Mouse (Mus musculus) G1E (cell line): ENCODE measurements around the gene Hist2h2bb. TPM values are rescaled to one million over a fixed set of nuclear protein-coding genes. Genes with fewer than 3 reads are reported as not detected.
"Not testable (repeated sequence)": the region's sequence is repeated elsewhere in the genome, so short reads cannot be mapped to it uniquely, and the experiment has no call there.

Source experiments
- ATAC-seq: 2 replicates; pipeline ENCODE4 v1.8.0; 2016; ENCODE audit warnings: mild to moderate bottlenecking; ENCODE audit not compliant: insufficient number of reproducible peaks, poor library complexity, low FRiP score, severe bottlenecking; ENCODE audit errors: extremely low read depth
- DNase-seq: peaks from one replicate; pipeline ENCODE4 v3.0.0; 2012; ENCODE audit warnings: low spot score
- H3K27me3 ChIP-seq: 2 replicates; pipeline ENCODE4 v1.6.1; 2012; ENCODE audit warnings: mild to moderate bottlenecking, low read length, inconsistent platforms; ENCODE audit not compliant: insufficient read depth
- H3K36me3 ChIP-seq: replicated peaks from 2 replicates; pipeline ENCODE3; 2012; ENCODE audit warnings: mild to moderate bottlenecking, inconsistent platforms
- H3K4me1 ChIP-seq: 2 replicates; pipeline ENCODE4 v1.6.1; 2012; ENCODE audit warnings: low read depth, low read length, inconsistent platforms, mixed read lengths; ENCODE audit not compliant: insufficient read depth
- H3K4me3 ChIP-seq: 2 replicates; pipeline ENCODE4 v1.5.1; 2012; ENCODE audit warnings: low read depth, mild to moderate bottlenecking, inconsistent platforms, low read length, moderate library complexity, mixed read lengths
- H3K9me3 ChIP-seq: replicated peaks from 2 replicates; pipeline ENCODE4 v1.6.1; 2012; ENCODE audit warnings: inconsistent platforms
- CTCF ChIP-seq: IDR thresholded peaks from 2 replicates; pipeline ENCODE4 v1.5.1; 2012; ENCODE audit warnings: low read depth, low read length, inconsistent platforms, mixed read lengths
- GATA1 ChIP-seq: IDR thresholded peaks from 2 replicates; pipeline ENCODE4 v1.6.1; 2012; ENCODE audit warnings: borderline replicate concordance, low read length, inconsistent platforms, mixed read lengths
- GATA2 ChIP-seq: IDR thresholded peaks from 2 replicates; pipeline ENCODE4 v1.6.1; 2012; ENCODE audit warnings: low read depth, low read length, inconsistent platforms, borderline replicate concordance
- POLR2AphosphoS5 ChIP-seq: IDR thresholded peaks from 2 replicates; pipeline ENCODE4 v1.6.1; 2012; ENCODE audit warnings: low read depth, low read length, inconsistent platforms; ENCODE audit not compliant: insufficient replicate concordance
- TAL1 ChIP-seq: conservative IDR thresholded peaks from 2 replicates; pipeline ENCODE4 v1.6.1; 2012; ENCODE audit warnings: low read depth, low read length, inconsistent platforms, mixed read lengths
- polyA plus RNA-seq: library from polyadenylated mRNA; stranded (reverse); fragments of >175 nt; gene quantifications from 2 replicates; pipeline ENCODE4 v1.2.3, GENCODE M21; 2012
- total RNA-seq, 2 experiments: library from RNA; stranded (forward) in 1 of 2; stranded (reverse) in 1 of 2; fragments of 200-1000 nt in 1 of 2; fragments of >200 nt in 1 of 2; fragmentation: Nextera tagmentation in 1 of 2; gene quantifications; 2 replicates each; pipeline ENCODE4 v1.2.3; 2014 to 2017

The Hist2h2bb gene
- total and polyA plus RNA-seq, 3 experiments, result 0.29 to 8,372 (median 2,071) TPM

DNA sequence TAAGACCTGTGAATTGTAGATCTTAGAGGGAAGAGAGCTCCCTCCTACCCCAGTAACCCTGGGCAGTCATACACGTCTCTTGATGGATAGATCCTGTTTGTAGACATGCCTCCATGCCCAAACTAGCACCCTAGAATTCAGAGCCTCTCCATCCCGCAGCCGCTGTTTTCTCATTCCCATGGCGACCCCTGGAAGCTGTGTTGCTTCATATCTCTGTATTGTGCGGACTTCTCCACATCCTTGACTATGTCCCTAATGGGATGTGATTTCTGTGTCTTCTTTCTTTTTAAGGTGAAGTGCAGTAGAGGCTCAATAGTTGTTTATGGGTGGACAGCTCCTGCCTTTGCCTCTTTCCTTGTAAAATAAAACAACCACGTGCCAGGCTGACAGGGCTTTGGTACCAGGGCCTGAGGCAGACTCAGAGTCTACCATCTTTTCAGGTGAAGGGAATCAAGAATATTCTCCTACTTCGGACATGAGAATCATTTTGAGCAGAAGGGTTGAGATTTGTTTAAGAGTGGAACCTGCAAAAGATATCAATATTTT, 5.1 kb upstream of the Hist2h2bb start:
- ATAC-seq (no peak), DNase-seq (no peak)
- H3K36me3 ChIP-seq, result no peaks in the 10 kb centered on the region

DNA sequence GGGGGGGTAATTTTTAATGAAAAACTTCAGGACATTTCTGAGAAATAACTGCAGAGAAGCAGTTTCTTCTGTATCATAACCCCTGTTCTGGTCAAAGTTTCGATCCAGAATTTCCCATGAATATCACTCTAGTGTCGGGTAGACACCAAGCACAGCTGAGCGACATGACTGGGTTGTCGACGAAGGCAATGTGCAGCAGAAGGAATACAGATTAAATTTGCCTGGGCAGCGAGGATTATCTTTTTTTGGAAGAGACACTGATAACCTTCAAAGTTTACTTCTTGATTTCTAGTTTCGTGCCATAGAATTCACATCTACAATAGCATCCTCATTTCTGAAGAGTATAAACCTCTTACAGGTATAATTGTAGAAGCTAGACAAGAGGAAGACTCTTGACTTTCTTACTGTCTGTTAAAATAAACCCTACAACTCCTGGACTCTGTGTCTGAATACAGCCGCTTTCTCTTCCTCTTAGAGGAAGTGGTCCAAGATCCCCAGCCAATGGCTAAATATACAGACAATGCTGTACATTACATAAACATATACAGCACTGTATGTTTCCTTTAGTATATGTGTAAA, 3.3 kb upstream of the Hist2h2bb start:
- Histone ChIP-seq H3K4me1 (peaks cover 51% of the 10 kb centered on the region), H3K4me3 (no peak overlapping the region), H3K36me3 (no peaks in the 10 kb centered on the region), H3K27me3 (no peaks in the 10 kb centered on the region), H3K9me3 (no peaks in the 10 kb centered on the region)
- no peak for ATAC-seq
- no peak for DNase-seq
- TF ChIP-seq TAL1, result no peak
- TF ChIP-seq GATA1, result no peak
- no peak for TF ChIP-seq CTCF
- no peak for TF ChIP-seq POLR2AphosphoS5
- no peak for TF ChIP-seq GATA2

More for the DNA sequence above, 5.1 kb upstream of the Hist2h2bb start:
- peaks cover 58% of the 10 kb centered on the region for H3K4me1 ChIP-seq
- H3K9me3 ChIP-seq, result no peaks in the 10 kb centered on the region
- no peaks in the 10 kb centered on the region for H3K27me3 ChIP-seq
- peak overlapping the region; percentile 75; the same call in 1 of the 2 replicates for H3K4me3 ChIP-seq
- TF ChIP-seq TAL1, result no peak
- no peak for TF ChIP-seq CTCF
- TF ChIP-seq GATA1, result no peak
- no peak for TF ChIP-seq GATA2
- TF ChIP-seq POLR2AphosphoS5, result no peak

DNA sequence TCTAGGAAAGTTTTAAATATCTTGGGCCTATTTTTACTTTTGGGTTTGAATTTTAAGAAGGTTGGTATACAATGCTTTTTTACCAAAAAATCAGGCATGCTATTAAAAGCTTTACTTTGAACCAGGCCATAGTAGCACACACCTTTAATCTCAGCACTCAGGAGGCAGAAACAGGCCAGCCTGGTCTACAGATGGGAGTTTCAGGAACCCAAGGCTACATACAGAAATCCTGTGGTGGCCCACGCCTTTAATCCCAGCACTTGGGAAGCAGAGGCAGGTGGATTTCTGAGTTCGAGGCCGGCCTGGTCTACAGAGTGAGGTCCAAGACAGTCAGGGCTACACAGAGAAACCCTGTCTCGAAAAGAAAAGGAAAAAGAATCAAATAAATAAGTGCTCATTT, 2.0 kb upstream of the Hist2h2bb start:
- Histone ChIP-seq H3K4me1 (peaks cover 39% of the 10 kb centered on the region), H3K9me3 (no peaks in the 10 kb centered on the region), H3K4me3 (no peak overlapping the region), H3K36me3 (no peaks in the 10 kb centered on the region), H3K27me3 (no peaks in the 10 kb centered on the region)
- TF ChIP-seq CTCF (no peak), GATA1 (no peak), POLR2AphosphoS5 (no peak), GATA2 (no peak), TAL1 (no peak)
- ATAC-seq, result no peak
- DNase-seq, result no peak

DNA sequence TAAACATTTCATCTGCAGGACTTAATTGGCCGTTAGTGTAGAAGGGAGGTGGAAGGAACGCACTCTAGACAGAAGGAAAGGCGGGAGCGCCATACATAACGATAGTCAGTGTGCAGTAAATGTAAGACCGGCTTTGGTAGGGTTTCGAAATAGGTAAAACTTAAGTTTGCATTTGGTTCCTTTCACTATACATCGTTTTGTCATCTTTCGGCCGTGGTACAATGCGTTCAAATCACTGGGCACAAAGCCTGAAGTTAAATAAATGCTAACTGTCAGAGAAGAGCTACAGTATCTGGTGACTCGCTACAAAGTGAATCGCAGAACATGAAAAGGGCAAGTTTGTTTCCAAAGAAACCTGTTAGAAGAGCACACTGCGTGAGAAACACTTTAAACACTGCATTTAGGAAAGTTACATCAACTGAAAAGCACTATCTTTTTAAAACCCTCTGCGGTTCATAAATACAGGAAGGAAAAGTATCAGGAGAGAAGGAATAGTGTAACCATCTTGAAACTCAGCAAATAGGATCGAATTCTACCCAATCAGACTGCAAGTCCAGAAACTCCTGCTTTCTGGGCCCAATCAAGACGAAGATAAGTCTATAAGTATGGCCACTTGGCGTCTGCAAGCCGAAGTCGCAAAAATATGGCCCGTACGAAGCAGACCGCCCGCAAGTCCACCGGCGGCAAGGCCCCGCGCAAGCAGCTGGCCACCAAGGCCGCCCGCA, 1.3 kb upstream of the Hist2h2bb start, which contains the start of gene Hist2h3b:
TSS of gene Hist2h3b (plus strand) at position 604 of the 725 bp plus-strand sequence.
- peak; percentile 58 for DNase-seq
- TF ChIP-seq GATA1, result no peak
- TF ChIP-seq TAL1, result no peak
- no peak for TF ChIP-seq GATA2
- no peak for TF ChIP-seq CTCF
- TF ChIP-seq POLR2AphosphoS5, result no peak; the same call in 1 of the 2 replicates

DNA sequence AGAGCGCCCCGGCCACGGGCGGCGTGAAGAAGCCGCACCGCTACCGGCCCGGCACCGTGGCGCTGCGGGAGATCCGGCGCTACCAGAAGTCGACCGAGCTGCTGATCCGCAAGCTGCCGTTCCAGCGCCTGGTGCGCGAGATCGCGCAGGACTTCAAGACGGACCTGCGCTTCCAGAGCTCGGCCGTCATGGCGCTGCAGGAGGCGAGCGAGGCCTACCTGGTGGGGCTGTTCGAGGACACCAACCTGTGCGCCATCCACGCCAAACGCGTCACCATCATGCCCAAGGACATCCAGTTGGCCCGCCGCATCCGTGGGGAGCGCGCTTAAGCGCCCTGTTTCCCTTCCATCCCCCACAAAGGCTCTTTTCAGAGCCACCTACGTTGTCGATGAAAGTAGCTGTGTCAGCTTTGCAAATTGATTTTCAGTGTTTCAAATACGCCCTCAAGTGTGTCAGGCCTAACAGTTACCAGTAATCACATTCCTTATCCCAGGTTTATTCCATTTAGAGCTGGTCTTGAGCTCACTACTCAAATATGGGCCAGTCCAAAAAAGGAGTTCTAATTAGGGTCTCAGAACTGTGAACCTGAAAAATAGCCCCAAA, 675 bp upstream of the Hist2h2bb start:
- peak overlapping the region; percentile 72 for H3K4me3 ChIP-seq
- H3K27me3 ChIP-seq, DNase-seq, H3K36me3 ChIP-seq, H3K9me3 ChIP-seq, ATAC-seq: not testable (repeated sequence)
- peak; percentile 87; the same call in 1 of the 2 replicates for TF ChIP-seq POLR2AphosphoS5
- H3K4me1 ChIP-seq, result peaks cover 35% of the 10 kb centered on the region

More for the DNA sequence above, 1.3 kb upstream of the Hist2h2bb start, which contains the start of gene Hist2h3b:
- H3K36me3 ChIP-seq, result no peaks in the 10 kb centered on the region
- no peaks in the 10 kb centered on the region for H3K27me3 ChIP-seq
- H3K9me3 ChIP-seq, result no peaks in the 10 kb centered on the region
- H3K4me1 ChIP-seq, result peaks cover 33% of the 10 kb centered on the region
- H3K4me3 ChIP-seq, result peak within 1 kb of the TSS; percentile 72
- ATAC-seq, result peak; percentile 41
